In genomic region chr15:75118742-75119141, GRCm38 (mm10) we compare ENCODE assay signal across 11 mouse cellular contexts. TPM values are rescaled to one million over a fixed set of nuclear protein-coding genes. Genes with fewer than 3 reads are reported as not detected.
DNase-seq lines count a peak whose midpoint lies in the region; ATAC-seq and TF ChIP-seq lines count a peak whose summit lies in the region.
"Not testable (repeated sequence)": the region's sequence is repeated elsewhere in the genome, so short reads cannot be mapped to it uniquely, and the experiment has no call there.
"Had no signal": no experiment of that assay in that cellular context is flagged by ENCODE, and none has a peak within 500 bp of the region (broad histone marks: within the 10 kb centered on the region; RNA-seq: fewer than 3 reads in every experiment).

No protein-coding gene starts in this region.

- H3K4me2 ChIP-seq in liver, embryonic 14.5 days (ENCODE audit: low read depth), result not testable (repeated sequence)

- not testable (repeated sequence) for H3K27ac ChIP-seq in kidney, adult 2 months (ENCODE audit: insufficient read depth, low read depth, low read length); liver, embryonic 14.5 days

- not testable (repeated sequence) for H3K4me1 ChIP-seq in kidney, adult 2 months (ENCODE audit: control insufficient read depth, insufficient read depth, low read length); liver, embryonic 14.5 days (replicated peaks; ENCODE audit: control insufficient read depth in 2 of 2, insufficient read depth in 2 of 2, low read length in 1 of 2)

- not testable (repeated sequence) for H3K9ac ChIP-seq in liver, embryonic 14.5 days (replicated peaks)

- H3K27me3 ChIP-seq in kidney, adult 2 months (replicated peaks; ENCODE audit: control insufficient read depth, insufficient read depth, low read length); liver, embryonic 14.5 days (ENCODE audit: control insufficient read depth, insufficient read depth, low read length); splenic B cell, adult 2 months (ENCODE audit: control insufficient read depth, insufficient read depth, low read length, poor library complexity, severe bottlenecking): not testable (repeated sequence)

- peak; percentile 86 for DNase-seq in A20 (ENCODE audit: low read depth, low spot score)
- peak; percentile 16 to 69 for DNase-seq in adrenal gland, adult (ENCODE audit: inconsistent age in 2 of 2, low spot score in 1 of 2)
- peak; percentile 58 to 78 for DNase-seq in cerebellum, postnatal 14 days
- peak; percentile 13 for DNase-seq in gastrocnemius, postnatal 14 days
- peak; percentile 34 for DNase-seq in kidney, adult 2 months
- DNase-seq in liver, embryonic 14.5 days (ENCODE audit: low read depth in 3 of 3, low spot score in 3 of 3), result not testable (repeated sequence)
- DNase-seq in neural tube, embryonic 10.5 days (ENCODE audit: extremely low spot score, low spot score), result peak; percentile 52
- peak; percentile 78 for DNase-seq in splenic B cell, adult 2 months (ENCODE audit: low read depth, low spot score)

- H3K4me3 ChIP-seq in kidney, adult 2 months (ENCODE audit: insufficient read depth, low read depth, low read length); liver, embryonic 14.5 days (ENCODE audit: insufficient read depth in 1 of 2, low read depth in 2 of 2, low read length in 2 of 2): not testable (repeated sequence)

- intact Hi-C loops in gastrocnemius, postnatal 14 days (cut with DNase I; ENCODE audit: low total_unique reads), result not testable (repeated sequence)

- H3K9me3 ChIP-seq in liver, embryonic 14.5 days (ENCODE audit: control insufficient read depth, low read length), result not testable (repeated sequence)

- not testable (repeated sequence) for TF ChIP-seq EP300 in liver, embryonic 14.5 days (IDR thresholded peaks at IDR 0.05; ENCODE audit: low read depth)

- peak; percentile 56 for TF ChIP-seq CTCF in kidney, adult 2 months (conservative IDR thresholded peaks at IDR 0.05; ENCODE audit: insufficient read depth, insufficient read length, low read depth, low read length)
- TF ChIP-seq CTCF in liver, embryonic 14.5 days (IDR thresholded peaks at IDR 0.05; ENCODE audit: low read depth), result peak; percentile 71

- not testable (repeated sequence) for TF ChIP-seq POLR2A in kidney, adult 2 months (IDR thresholded peaks at IDR 0.05; ENCODE audit: low read depth, low read length)

- ATAC-seq in liver, embryonic 14.5 days (ENCODE audit: insufficient read depth), result not testable (repeated sequence)

- not testable (repeated sequence) for H3K36me3 ChIP-seq in kidney, adult 2 months (ENCODE audit: control insufficient read depth, insufficient read depth, low read length); liver, embryonic 14.5 days (replicated peaks; ENCODE audit: control insufficient read depth, insufficient read depth, low read depth); splenic B cell, adult 2 months (ENCODE audit: control insufficient read depth, insufficient read depth, low read length, poor library complexity, severe bottlenecking)

- 24% methylated on average over 5 of the region's 7 CpGs for WGBS in kidney, adult 2 months
- 18% methylated on average over 5 of the region's 7 CpGs for whole genome bisulfite sequencing in liver, embryonic 14.5 days (ENCODE audit: insufficient replicate concordance)

RNA-seq across cellular contexts. Expression of gene Ly6c2, which starts 7.0 kb away (rescaled TPM):
- 1 to 10 TPM; 1.9 to 3.3 TPM for total RNA-seq in gastrocnemius, postnatal 14 days (2021)
- polyA plus RNA-seq in kidney, adult 2 months (2012; rRNA removed), result 7.3 and 28.3 TPM in 2 replicates
- polyA plus RNA-seq in liver, embryonic 14.5 days (2012; rRNA removed), result 21.6 and 23.6 TPM in 2 replicates
- polyA plus RNA-seq in liver, embryonic 14.5 days (2014; fragmentation: Nextera tagmentation; extraction: Ambion mirVana), result 29.8 and 43.1 TPM in 2 replicates

RNA-seq across cellular contexts. Expression of gene Ly6g, which starts 36.3 kb away (rescaled TPM):
- total RNA-seq in gastrocnemius, postnatal 14 days (2021), result not detected
- 0.08 TPM in 1 of 2 replicates, not detected in the other for polyA plus RNA-seq in kidney, adult 2 months (2012; rRNA removed)
- 0.30 and 0.51 TPM in 2 replicates for polyA plus RNA-seq in liver, embryonic 14.5 days (2012; rRNA removed)
- 0.74 and 0.86 TPM in 2 replicates for polyA plus RNA-seq in liver, embryonic 14.5 days (2014; fragmentation: Nextera tagmentation; extraction: Ambion mirVana)
- total RNA-seq: gastrocnemius, postnatal 25 days had no signal
- polyA plus RNA-seq: embryonic facial prominence, embryonic 13.5 days; limb, embryonic 13.5 days had no signal
